Mouse (Mus musculus) heart, embryonic 11.5 days (tissue): ENCODE data around the gene Nrxn1. TPM values are rescaled to one million over a fixed set of nuclear protein-coding genes. Genes with fewer than 3 reads are reported as not detected.

Experiments used
- ATAC-seq: fragments of 200-750 bp; cut with Nextera tagmentation; replicated peaks from 2 replicates; pipeline ENCODE4 v1.8.0; 2017; ENCODE audit warnings: moderate library complexity; ENCODE audit not compliant: insufficient number of reproducible peaks, low FRiP score, low TSS enrichment
- H3K27ac ChIP-seq: fragments of 300-500 bp; sonication (generic); 2 replicates; pipeline ENCODE4 v1.5.1; 2014; ENCODE audit warnings: mild to moderate bottlenecking, low read depth, low read length
- H3K27me3 ChIP-seq: fragments of 300-500 bp; sonication (generic); 2 replicates; pipeline ENCODE4 v1.6.1; 2014; ENCODE audit warnings: mild to moderate bottlenecking, low read length, mixed read lengths; ENCODE audit not compliant: control insufficient read depth, insufficient read depth
- H3K36me3 ChIP-seq: fragments of 300-500 bp; sonication (generic); 2 replicates; pipeline ENCODE4 v1.6.1; 2014; ENCODE audit warnings: mild to moderate bottlenecking, low read length, moderate library complexity, mixed read lengths; ENCODE audit not compliant: control insufficient read depth, insufficient read depth
- H3K4me1 ChIP-seq: fragments of 300-500 bp; sonication (generic); 2 replicates; pipeline ENCODE4 v1.6.1; 2014; ENCODE audit warnings: low read length; ENCODE audit not compliant: control insufficient read depth, insufficient read depth
- H3K4me2 ChIP-seq: fragments of 300-500 bp; sonication (generic); 2 replicates; pipeline ENCODE4 v1.6.1; 2014; ENCODE audit warnings: mild to moderate bottlenecking, moderate library complexity
- H3K4me3 ChIP-seq: fragments of 300-500 bp; sonication (generic); 2 replicates; pipeline ENCODE4 v1.5.1; 2014; ENCODE audit warnings: low read depth, low read length
- H3K9ac ChIP-seq: fragments of 300-500 bp; sonication (generic); 2 replicates; pipeline ENCODE4 v1.6.1; 2014; ENCODE audit warnings: mild to moderate bottlenecking, low read depth, low read length, moderate library complexity
- H3K9me3 ChIP-seq: fragments of 300-500 bp; sonication (generic); replicated peaks from 2 replicates; pipeline ENCODE4 v1.6.1; 2016; ENCODE audit warnings: low read length; ENCODE audit not compliant: control insufficient read depth
- WGBS: fragments of 180-500 bp; shearing (Covaris S2); extraction: QIAGEN DNeasy Blood & Tissue Kit; methylation state at CpG from one replicate; pipeline ENCODE4 v1.1.7; 2014; ENCODE audit not compliant: insufficient replicate concordance; 5-methylcytosine and 5-hydroxymethylcytosine counted together
- polyA plus RNA-seq: library from polyadenylated mRNA; unstranded; fragments of >200 nt; fragmentation: Nextera tagmentation; extraction: Ambion mirVana; gene quantifications from 2 replicates; pipeline ENCODE4 v1.2.1, GENCODE M21; 2014

The Nrxn1 gene
- polyA plus RNA-seq, 1 experiment from 2014 or later = 2.1 TPM

GRCm38 (mm10) chr17:90060872-90061271 lies 1032.0 kb downstream of the Nrxn1 start:
- no peaks in the 10 kb centered on the region for H3K9me3 ChIP-seq
- ATAC-seq = no peak
- H3K27me3 ChIP-seq = no peaks in the 10 kb centered on the region
- no peak overlapping the region for H3K4me2 ChIP-seq
- H3K4me3 ChIP-seq = no peak overlapping the region
- H3K9ac ChIP-seq = no peak overlapping the region
- no peaks in the 10 kb centered on the region for H3K4me1 ChIP-seq
- WGBS = 73% methylated on average over 5 of the region's 5 CpGs
- H3K36me3 ChIP-seq = no peaks in the 10 kb centered on the region
- H3K27ac ChIP-seq = no peak overlapping the region

GRCm38 (mm10) chr17:90060168-90060567 lies 1032.7 kb downstream of the Nrxn1 start:
- Histone ChIP-seq H3K27ac (no peak overlapping the region), H3K4me2 (no peak overlapping the region), H3K9ac (no peak overlapping the region), H3K4me1 (no peaks in the 10 kb centered on the region), H3K4me3 (no peak overlapping the region), H3K27me3 (no peaks in the 10 kb centered on the region), H3K9me3 (no peaks in the 10 kb centered on the region), H3K36me3 (no peaks in the 10 kb centered on the region)
- WGBS = 58% methylated on average over 3 of the region's 3 CpGs
- no peak for ATAC-seq

- Histone ChIP-seq H3K36me3 (no peaks in the 10 kb centered on the region), H3K4me2 (no peak overlapping the region), H3K9me3 (no peaks in the 10 kb centered on the region), H3K4me1 (no peaks in the 10 kb centered on the region), H3K4me3 (no peak overlapping the region), H3K27me3 (no peaks in the 10 kb centered on the region), H3K27ac (no peak overlapping the region), H3K9ac (no peak overlapping the region)
- ATAC-seq = no peak
- 75% methylated on average over 7 of the region's 7 CpGs for WGBS
Observed at GRCm38 (mm10) chr17:90059320-90060111, 1033.4 kb downstream of the Nrxn1 start.

- Histone ChIP-seq H3K4me3 (no peak overlapping the region), H3K27me3 (no peaks in the 10 kb centered on the region), H3K36me3 (no peaks in the 10 kb centered on the region), H3K27ac (no peak overlapping the region), H3K4me1 (no peaks in the 10 kb centered on the region), H3K4me2 (no peak overlapping the region), H3K9me3 (no peaks in the 10 kb centered on the region), H3K9ac (no peak overlapping the region)
- WGBS = 46% methylated on average over 5 of the region's 5 CpGs
- ATAC-seq = no peak
Observed at GRCm38 (mm10) chr17:90054312-90054711, 1038.6 kb downstream of the Nrxn1 start.

GRCm38 (mm10) chr17:90039316-90039715 lies 1053.6 kb downstream of the Nrxn1 start:
- H3K36me3 ChIP-seq = no peaks in the 10 kb centered on the region
- H3K9ac ChIP-seq = no peak overlapping the region
- no peak overlapping the region for H3K27ac ChIP-seq
- H3K4me1 ChIP-seq = no peaks in the 10 kb centered on the region
- no peaks in the 10 kb centered on the region for H3K27me3 ChIP-seq
- H3K9me3 ChIP-seq = no peaks in the 10 kb centered on the region
- no peak overlapping the region for H3K4me2 ChIP-seq
- H3K4me3 ChIP-seq = no peak overlapping the region
- ATAC-seq = no peak
- 65% methylated on average over 1 of the region's 1 CpGs for WGBS

GRCm38 (mm10) chr17:90032416-90032815 lies 1060.5 kb downstream of the Nrxn1 start:
- Histone ChIP-seq H3K27me3 (no peaks in the 10 kb centered on the region), H3K27ac (no peak overlapping the region), H3K9me3 (no peaks in the 10 kb centered on the region), H3K36me3 (no peaks in the 10 kb centered on the region), H3K4me1 (no peaks in the 10 kb centered on the region), H3K4me2 (no peak overlapping the region), H3K4me3 (no peak overlapping the region), H3K9ac (no peak overlapping the region)
- 73% methylated on average over 2 of the region's 2 CpGs for WGBS
- ATAC-seq = no peak

GRCm38 (mm10) chr17:90016636-90017035 lies 1076.2 kb downstream of the Nrxn1 start:
- H3K4me2 ChIP-seq = no peak overlapping the region
- 69% methylated on average over 1 of the region's 1 CpGs for whole genome bisulfite sequencing
- no peaks in the 10 kb centered on the region for H3K27me3 ChIP-seq
- no peak overlapping the region for H3K27ac ChIP-seq
- no peaks in the 10 kb centered on the region for H3K4me1 ChIP-seq
- H3K36me3 ChIP-seq = no peaks in the 10 kb centered on the region
- H3K4me3 ChIP-seq = no peak overlapping the region
- H3K9ac ChIP-seq = no peak overlapping the region
- H3K9me3 ChIP-seq = no peaks in the 10 kb centered on the region
- no peak for ATAC-seq

GRCm38 (mm10) chr17:90011761-90012160 lies 1081.1 kb downstream of the Nrxn1 start:
- Histone ChIP-seq H3K36me3 (no peaks in the 10 kb centered on the region), H3K9ac (no peak overlapping the region), H3K27me3 (no peaks in the 10 kb centered on the region), H3K4me1 (no peaks in the 10 kb centered on the region), H3K27ac (no peak overlapping the region), H3K4me2 (no peak overlapping the region), H3K4me3 (no peak overlapping the region), H3K9me3 (no peaks in the 10 kb centered on the region)
- ATAC-seq = no peak
- 91% methylated on average over 1 of the region's 1 CpGs for WGBS
